Mouse (Mus musculus): ENCODE data around the gene Gnb3. TPM values are rescaled to one million over a fixed set of nuclear protein-coding genes. Genes with fewer than 3 reads are reported as not detected.
A peak's percentile ranks its signal among the peaks of the same experiment; 100 is the strongest.

Gnb3 gene
- polyA plus RNA-seq (2012; rRNA removed): 2.8 and 4.0 TPM in 2 replicates

GRCm38 (mm10) chr6:124840241-124841167, at the start of gene Gnb3:
Gene Gnb3 (minus strand): TSS chr6:124840275.
- H3K27me3 ChIP-seq (ENCODE audit: control insufficient read depth, insufficient read depth, low read length): no peaks in the 10 kb centered on the region
- H3K4me1 ChIP-seq (replicated peaks; ENCODE audit: control insufficient read depth, insufficient read depth, low read length): no peaks in the 10 kb centered on the region
- WGBS: 50% methylated on average over 15 of the region's 15 CpGs
- TF ChIP-seq CTCF (IDR thresholded peaks at IDR 0.05; ENCODE audit: borderline replicate concordance, control insufficient read depth, extremely low read depth, insufficient read depth, low read length, poor library complexity) (no peak), POLR2A (IDR thresholded peaks at IDR 0.05; ENCODE audit: control insufficient read depth, extremely low read depth, insufficient read depth, low read length, poor library complexity) (no peak)
- no peak within 1 kb of the TSS for H3K4me3 ChIP-seq (ENCODE audit: control insufficient read depth, insufficient read depth, low read length)
- 0 out of 2 replicates have a peak, but pooled peaks cover under 1% of the 10 kb centered on the region for H3K36me3 ChIP-seq (ENCODE audit: control insufficient read depth, insufficient read depth, low read length)
- DNase-seq: no peak
- no peak within 1 kb of the TSS for H3K27ac ChIP-seq (ENCODE audit: control insufficient read depth, insufficient read depth, low read length)

- peak; percentile 37 for DNase-seq
- peak overlapping the region; percentile 97 for H3K27ac ChIP-seq (ENCODE audit: control insufficient read depth, insufficient read depth, low read length)
- TF ChIP-seq POLR2A (IDR thresholded peaks at IDR 0.05; ENCODE audit: control insufficient read depth, extremely low read depth, insufficient read depth, low read length, poor library complexity) (no peak), CTCF (IDR thresholded peaks at IDR 0.05; ENCODE audit: borderline replicate concordance, control insufficient read depth, extremely low read depth, insufficient read depth, low read length, poor library complexity) (no peak)
- WGBS: 76% methylated on average over 6 of the region's 6 CpGs
- H3K4me1 ChIP-seq (replicated peaks; ENCODE audit: control insufficient read depth, insufficient read depth, low read length): peaks cover 46% of the 10 kb centered on the region
- no peaks in the 10 kb centered on the region for H3K27me3 ChIP-seq (ENCODE audit: control insufficient read depth, insufficient read depth, low read length)
- no peak overlapping the region for H3K4me3 ChIP-seq (ENCODE audit: control insufficient read depth, insufficient read depth, low read length)
- peaks cover 7% of the 10 kb centered on the region; the same call in 1 of the 2 replicates for H3K36me3 ChIP-seq (ENCODE audit: control insufficient read depth, insufficient read depth, low read length)
Observed at GRCm38 (mm10) chr6:124888555-124889125, 48.6 kb upstream of the Gnb3 start.

DNA sequence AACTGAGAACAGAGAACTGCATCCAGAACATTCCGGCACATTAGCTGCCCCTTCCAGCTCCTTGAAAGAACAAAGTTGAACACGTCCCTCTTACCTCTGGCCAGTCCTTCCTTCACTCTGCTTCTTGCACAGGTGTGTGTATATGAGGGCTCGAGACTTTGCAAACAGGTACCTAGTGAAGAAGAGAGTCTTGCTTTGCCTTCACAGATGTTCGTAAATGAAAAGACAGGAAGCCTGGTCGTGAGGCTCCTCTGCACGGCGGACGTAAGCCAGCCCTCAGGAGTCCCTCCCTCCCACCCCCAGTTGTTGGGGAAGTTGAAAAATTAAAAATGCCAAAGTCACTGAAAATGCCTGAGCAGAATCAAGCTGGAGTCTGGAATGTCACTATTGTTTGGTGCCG, 47.9 kb upstream of the Gnb3 start, which contains the start of gene Cd4:
TSS of gene Cd4 (minus strand) at position 236 of the 400 bp plus-strand sequence.
- DNase-seq: peak; percentile 60
- TF ChIP-seq CTCF (IDR thresholded peaks at IDR 0.05; ENCODE audit: borderline replicate concordance, control insufficient read depth, extremely low read depth, insufficient read depth, low read length, poor library complexity): no peak
- TF ChIP-seq POLR2A (IDR thresholded peaks at IDR 0.05; ENCODE audit: control insufficient read depth, extremely low read depth, insufficient read depth, low read length, poor library complexity): no peak
- Histone ChIP-seq H3K4me3 (ENCODE audit: control insufficient read depth, insufficient read depth, low read length) (peak within 1 kb of the TSS; percentile 89), H3K36me3 (ENCODE audit: control insufficient read depth, insufficient read depth, low read length) (peaks cover 13% of the 10 kb centered on the region; the same call in 1 of the 2 replicates), H3K27me3 (ENCODE audit: control insufficient read depth, insufficient read depth, low read length) (no peaks in the 10 kb centered on the region), H3K27ac (ENCODE audit: control insufficient read depth, insufficient read depth, low read length) (peak within 1 kb of the TSS; percentile 97), H3K4me1 (replicated peaks; ENCODE audit: control insufficient read depth, insufficient read depth, low read length) (peaks cover 52% of the 10 kb centered on the region)
- 26% methylated on average over 9 of the region's 9 CpGs for WGBS

GRCm38 (mm10) chr6:124885956-124886381, 45.9 kb upstream of the Gnb3 start:
- Histone ChIP-seq H3K4me1 (replicated peaks; ENCODE audit: control insufficient read depth, insufficient read depth, low read length) (peaks cover 52% of the 10 kb centered on the region), H3K27ac (ENCODE audit: control insufficient read depth, insufficient read depth, low read length) (peak overlapping the region; percentile 95), H3K27me3 (ENCODE audit: control insufficient read depth, insufficient read depth, low read length) (no peaks in the 10 kb centered on the region), H3K4me3 (ENCODE audit: control insufficient read depth, insufficient read depth, low read length) (peak overlapping the region; percentile 73), H3K36me3 (ENCODE audit: control insufficient read depth, insufficient read depth, low read length) (peaks cover 14% of the 10 kb centered on the region; the same call in 1 of the 2 replicates)
- WGBS: 15% methylated on average over 8 of the region's 8 CpGs
- peak; percentile 64 for DNase-seq
- TF ChIP-seq POLR2A (IDR thresholded peaks at IDR 0.05; ENCODE audit: control insufficient read depth, extremely low read depth, insufficient read depth, low read length, poor library complexity) (0 out of 2 replicates have a peak, but pooled peaks have one; percentile 34), CTCF (IDR thresholded peaks at IDR 0.05; ENCODE audit: borderline replicate concordance, control insufficient read depth, extremely low read depth, insufficient read depth, low read length, poor library complexity) (0 out of 2 replicates have a peak, but pooled peaks have one; percentile 19)

DNA sequence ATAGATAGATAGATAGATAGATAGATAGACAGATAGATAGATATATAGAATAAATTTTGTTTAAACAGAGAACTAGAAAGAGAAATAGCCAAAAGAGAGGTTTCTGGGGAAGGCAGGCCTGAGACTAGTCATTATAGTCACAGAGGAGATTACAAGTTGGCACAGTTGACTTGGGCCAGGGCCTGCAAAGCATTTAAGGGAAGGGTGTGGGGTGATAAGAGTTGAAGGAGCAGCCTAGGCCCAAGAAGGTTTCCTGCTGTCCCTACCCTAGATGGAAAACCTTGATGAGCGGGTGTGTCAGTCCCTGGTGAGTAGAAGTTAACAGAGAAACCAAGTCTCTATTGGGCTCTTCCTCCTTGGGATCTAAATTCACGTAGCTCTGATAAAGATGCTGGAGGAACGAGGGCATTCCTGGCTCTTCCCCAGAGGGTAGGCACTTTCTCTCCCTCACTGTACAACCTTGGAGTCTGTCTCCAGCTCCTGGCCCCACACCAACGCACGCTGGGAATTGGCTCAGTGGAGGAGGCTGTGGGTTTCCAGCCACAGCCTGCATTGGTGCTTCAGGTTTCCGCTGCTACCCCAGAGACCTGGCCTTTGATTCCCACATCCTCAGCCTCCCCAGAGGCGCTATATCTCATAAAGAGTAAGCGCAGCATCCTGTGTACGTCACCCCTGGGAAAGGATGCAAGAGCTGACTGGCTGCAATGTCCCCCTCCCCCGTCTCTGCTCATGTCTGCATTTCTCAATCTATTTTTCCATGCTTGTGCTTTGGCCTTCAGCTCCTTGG, 44.8 kb upstream of the Gnb3 start:
- peak overlapping the region; percentile 95 for H3K27ac ChIP-seq (ENCODE audit: control insufficient read depth, insufficient read depth, low read length)
- no peaks in the 10 kb centered on the region for H3K27me3 ChIP-seq (ENCODE audit: control insufficient read depth, insufficient read depth, low read length)
- peak; percentile 77 for DNase-seq
- 35% methylated on average over 10 of the region's 10 CpGs for WGBS
- H3K36me3 ChIP-seq (ENCODE audit: control insufficient read depth, insufficient read depth, low read length): peaks cover 19% of the 10 kb centered on the region
- peak overlapping the region; percentile 73 for H3K4me3 ChIP-seq (ENCODE audit: control insufficient read depth, insufficient read depth, low read length)
- TF ChIP-seq POLR2A (IDR thresholded peaks at IDR 0.05; ENCODE audit: control insufficient read depth, extremely low read depth, insufficient read depth, low read length, poor library complexity): no peak
- TF ChIP-seq CTCF (IDR thresholded peaks at IDR 0.05; ENCODE audit: borderline replicate concordance, control insufficient read depth, extremely low read depth, insufficient read depth, low read length, poor library complexity): no peak
- peaks cover 48% of the 10 kb centered on the region for H3K4me1 ChIP-seq (replicated peaks; ENCODE audit: control insufficient read depth, insufficient read depth, low read length)
